Mouse (Mus musculus): ENCODE measurements around the gene Chic2. TPM values are rescaled to one million over a fixed set of nuclear protein-coding genes. Genes with fewer than 3 reads are reported as not detected.

Gene Chic2
- polyA plus RNA-seq, 1 experiment, result 4.2 TPM

DNA sequence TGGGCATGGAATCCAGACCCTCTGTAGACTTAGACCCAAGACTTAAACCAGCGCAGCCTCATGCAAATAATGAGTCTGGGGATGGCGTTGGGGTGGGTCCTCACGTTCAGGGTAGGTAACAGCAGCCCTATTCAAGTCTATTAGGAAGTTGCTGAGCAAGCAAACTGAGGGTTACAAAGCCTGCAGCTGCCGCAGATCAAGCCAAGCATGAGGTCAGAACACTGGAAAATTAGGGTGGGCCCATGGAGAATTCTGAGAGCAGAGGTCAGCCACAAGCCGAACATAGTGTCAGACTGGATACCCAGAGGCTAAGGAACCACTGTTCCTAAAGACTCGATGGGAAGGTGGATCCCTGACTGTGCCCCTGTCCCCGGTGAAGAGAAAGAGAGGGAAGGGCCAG, 73.2 kb downstream of the Chic2 start:
- Histone ChIP-seq H3K27me3 (ENCODE audit: control insufficient read depth, insufficient read depth, low read length) (no peaks in the 10 kb centered on the region), H3K4me1 (ENCODE audit: control insufficient read depth, insufficient read depth, insufficient read length) (no peaks in the 10 kb centered on the region), H3K36me3 (ENCODE audit: control insufficient read depth, insufficient read depth, low read length) (no peaks in the 10 kb centered on the region), H3K27ac (ENCODE audit: insufficient read depth, low read length) (no peak overlapping the region), H3K4me3 (ENCODE audit: extremely low read depth, insufficient read depth, insufficient read length) (no peak overlapping the region)
- no peak for TF ChIP-seq CTCF (IDR thresholded peaks at IDR 0.05; ENCODE audit: extremely low read depth, insufficient read depth, insufficient read length, insufficient replicate concordance)
- WGBS, result 83% methylated on average over 7 of the region's 7 CpGs
- no peak for DNase-seq (ENCODE audit: low read depth in 1 of 2, low spot score in 2 of 2)

DNA sequence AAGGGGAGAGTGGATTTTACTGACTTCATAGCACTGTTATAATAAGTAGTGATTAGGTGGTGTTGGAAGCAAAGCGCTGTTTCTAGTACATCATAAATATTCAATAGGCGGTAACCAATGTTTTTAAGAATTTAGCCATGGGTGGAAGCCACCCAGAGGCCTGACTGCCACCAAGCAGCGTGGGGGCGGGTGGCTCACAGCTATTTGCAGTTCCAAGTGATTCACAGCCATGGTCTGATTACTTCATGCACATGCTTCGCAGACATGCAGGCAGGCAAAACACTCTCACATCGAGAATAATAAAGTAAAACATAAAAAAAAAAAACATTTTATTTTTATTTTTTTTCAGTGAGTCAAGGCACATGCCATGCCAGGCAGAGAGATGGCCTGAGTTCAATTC, 75.2 kb downstream of the Chic2 start:
- no peaks in the 10 kb centered on the region for H3K36me3 ChIP-seq (ENCODE audit: control insufficient read depth, insufficient read depth, low read length)
- 92% methylated on average over 6 of the region's 6 CpGs for WGBS

DNA sequence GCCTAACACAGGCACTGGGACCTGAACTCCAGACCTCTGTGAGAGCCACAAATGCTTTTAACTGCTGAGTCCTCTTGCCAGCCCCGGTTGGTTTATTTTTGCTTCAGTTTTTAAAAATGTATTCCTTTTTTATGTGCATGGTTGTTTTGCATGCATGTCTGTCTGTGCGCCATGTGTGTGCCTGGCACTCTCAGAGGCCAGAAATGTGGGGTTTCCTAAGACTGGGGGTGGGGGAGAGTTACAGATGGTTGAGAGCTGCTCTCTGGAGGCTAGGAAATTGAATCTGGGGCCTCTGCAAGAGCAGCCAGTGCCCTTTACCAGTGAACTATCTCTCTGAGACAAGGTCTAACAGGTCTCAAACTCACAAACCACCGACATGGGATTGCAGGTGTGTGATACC, 76.7 kb downstream of the Chic2 start:
- Histone ChIP-seq H3K27me3 (ENCODE audit: control insufficient read depth, insufficient read depth, low read length) (no peaks in the 10 kb centered on the region), H3K27ac (ENCODE audit: insufficient read depth, low read length) (no peak overlapping the region), H3K36me3 (ENCODE audit: control insufficient read depth, insufficient read depth, low read length) (no peaks in the 10 kb centered on the region), H3K4me3 (ENCODE audit: extremely low read depth, insufficient read depth, insufficient read length) (no peak overlapping the region), H3K4me1 (ENCODE audit: control insufficient read depth, insufficient read depth, insufficient read length) (no peaks in the 10 kb centered on the region)
- WGBS, result 87% methylated on average over 3 of the region's 3 CpGs
- no peak for TF ChIP-seq CTCF (IDR thresholded peaks at IDR 0.05; ENCODE audit: extremely low read depth, insufficient read depth, insufficient read length, insufficient replicate concordance)
- DNase-seq (ENCODE audit: low read depth in 1 of 2, low spot score in 2 of 2), result no peak

More for the DNA sequence above, 75.2 kb downstream of the Chic2 start:
- Histone ChIP-seq H3K27ac (ENCODE audit: insufficient read depth, low read length) (no peak overlapping the region), H3K4me3 (ENCODE audit: extremely low read depth, insufficient read depth, insufficient read length) (no peak overlapping the region), H3K27me3 (ENCODE audit: control insufficient read depth, insufficient read depth, low read length) (no peaks in the 10 kb centered on the region), H3K4me1 (ENCODE audit: control insufficient read depth, insufficient read depth, insufficient read length) (no peaks in the 10 kb centered on the region)
- DNase-seq (ENCODE audit: low read depth in 1 of 2, low spot score in 2 of 2), result no peak
- no peak for TF ChIP-seq CTCF (IDR thresholded peaks at IDR 0.05; ENCODE audit: extremely low read depth, insufficient read depth, insufficient read length, insufficient replicate concordance)
- no peak for TF ChIP-seq POLR2A (IDR thresholded peaks at IDR 0.05; ENCODE audit: low read depth, low read length)

DNA sequence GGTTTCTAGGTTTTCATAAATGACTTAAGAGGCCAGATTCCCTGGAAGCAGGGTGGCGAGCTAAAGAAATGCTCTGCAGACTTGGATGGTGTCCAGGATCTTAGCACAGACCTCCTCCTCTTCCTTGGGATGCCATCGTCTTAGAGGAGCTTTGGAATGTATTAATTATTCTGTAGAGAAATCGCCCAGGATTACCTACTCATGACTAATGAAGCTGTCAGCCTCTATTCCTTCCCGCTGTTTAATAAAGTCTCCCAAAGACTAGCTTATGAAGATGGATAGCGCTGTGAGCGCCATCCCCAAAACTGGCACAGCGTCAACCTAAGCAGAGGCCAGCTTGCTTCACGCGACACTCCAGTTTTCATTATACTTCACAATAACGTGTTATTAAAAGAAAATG, 77.7 kb downstream of the Chic2 start:
- no peak overlapping the region for H3K4me3 ChIP-seq (ENCODE audit: extremely low read depth, insufficient read depth, insufficient read length)
- H3K27ac ChIP-seq (ENCODE audit: insufficient read depth, low read length), result no peak overlapping the region
- no peaks in the 10 kb centered on the region for H3K27me3 ChIP-seq (ENCODE audit: control insufficient read depth, insufficient read depth, low read length)
- TF ChIP-seq CTCF (IDR thresholded peaks at IDR 0.05; ENCODE audit: extremely low read depth, insufficient read depth, insufficient read length, insufficient replicate concordance), result no peak
- TF ChIP-seq POLR2A (IDR thresholded peaks at IDR 0.05; ENCODE audit: low read depth, low read length), result no peak
- H3K4me1 ChIP-seq (ENCODE audit: control insufficient read depth, insufficient read depth, insufficient read length), result no peaks in the 10 kb centered on the region
- H3K36me3 ChIP-seq (ENCODE audit: control insufficient read depth, insufficient read depth, low read length), result no peaks in the 10 kb centered on the region
- no peak for DNase-seq (ENCODE audit: low read depth in 1 of 2, low spot score in 2 of 2)
- 84% methylated on average over 10 of the region's 10 CpGs for WGBS

DNA sequence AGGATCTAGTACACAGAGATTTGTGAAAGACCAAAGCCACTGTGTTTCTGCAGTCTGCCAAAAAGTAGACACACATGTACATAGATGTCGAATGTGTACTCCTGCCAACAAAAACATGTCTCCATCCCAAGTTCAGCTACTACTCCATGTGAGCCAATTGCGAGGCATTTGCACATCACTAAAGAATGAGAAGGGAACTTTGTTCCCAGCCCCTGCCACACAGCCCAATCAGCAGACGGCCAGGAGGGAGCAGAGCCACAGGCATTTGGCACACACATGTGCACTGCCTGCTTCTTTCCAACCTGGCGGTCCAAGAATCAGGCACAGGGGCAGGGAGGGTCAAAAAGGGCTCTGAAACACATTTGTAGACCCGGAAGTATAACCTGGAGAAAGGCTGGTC, 81.8 kb downstream of the Chic2 start:
- no peak overlapping the region for H3K4me3 ChIP-seq (ENCODE audit: extremely low read depth, insufficient read depth, insufficient read length)
- no peaks in the 10 kb centered on the region for H3K27me3 ChIP-seq (ENCODE audit: control insufficient read depth, insufficient read depth, low read length)
- no peaks in the 10 kb centered on the region for H3K4me1 ChIP-seq (ENCODE audit: control insufficient read depth, insufficient read depth, insufficient read length)
- no peaks in the 10 kb centered on the region for H3K36me3 ChIP-seq (ENCODE audit: control insufficient read depth, insufficient read depth, low read length)
- 85% methylated on average over 5 of the region's 5 CpGs for WGBS
- no peak for DNase-seq (ENCODE audit: low read depth in 1 of 2, low spot score in 2 of 2)
- H3K27ac ChIP-seq (ENCODE audit: insufficient read depth, low read length), result no peak overlapping the region
- TF ChIP-seq POLR2A (IDR thresholded peaks at IDR 0.05; ENCODE audit: low read depth, low read length), result no peak
- TF ChIP-seq CTCF (IDR thresholded peaks at IDR 0.05; ENCODE audit: extremely low read depth, insufficient read depth, insufficient read length, insufficient replicate concordance), result no peak

DNA sequence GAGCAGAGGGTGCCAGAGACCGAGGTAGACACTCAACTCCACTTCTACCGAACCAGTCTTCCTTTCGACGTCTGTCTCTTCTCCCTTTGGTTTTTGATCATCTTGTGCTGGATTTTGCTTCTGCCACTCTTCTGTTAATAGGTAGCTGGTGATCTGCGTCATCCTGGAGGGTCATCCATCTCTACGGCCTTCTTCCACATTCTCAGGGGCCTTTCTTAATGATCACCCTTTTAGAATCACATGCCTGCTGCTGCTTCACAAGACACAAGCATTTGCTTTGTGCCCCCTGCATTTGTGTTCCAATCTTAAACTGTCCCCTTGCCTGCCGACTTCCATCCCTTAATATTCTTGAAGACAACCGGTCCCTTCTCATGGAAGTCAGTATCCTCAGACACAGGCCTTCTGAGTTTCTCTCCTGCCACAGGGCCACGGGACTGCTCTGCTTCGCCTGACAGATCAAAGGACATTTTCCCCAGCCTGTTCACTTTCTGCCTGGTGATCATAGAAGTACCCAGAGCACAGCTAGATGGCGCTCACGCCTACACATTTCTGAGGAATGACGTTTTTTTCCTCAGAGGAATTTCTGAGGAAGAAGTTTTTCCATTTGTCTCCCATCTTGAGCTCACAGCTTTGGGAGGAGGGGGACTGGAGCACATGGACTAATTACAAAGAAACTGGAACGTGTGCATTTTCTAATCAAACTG, 83.6 kb downstream of the Chic2 start:
- DNase-seq (ENCODE audit: low read depth in 1 of 2, low spot score in 2 of 2), result peak in 1 of 2 experiments; percentile 11
- H3K27ac ChIP-seq (ENCODE audit: insufficient read depth, low read length), result no peak overlapping the region
- WGBS, result 38% methylated on average over 14 of the region's 14 CpGs

DNA sequence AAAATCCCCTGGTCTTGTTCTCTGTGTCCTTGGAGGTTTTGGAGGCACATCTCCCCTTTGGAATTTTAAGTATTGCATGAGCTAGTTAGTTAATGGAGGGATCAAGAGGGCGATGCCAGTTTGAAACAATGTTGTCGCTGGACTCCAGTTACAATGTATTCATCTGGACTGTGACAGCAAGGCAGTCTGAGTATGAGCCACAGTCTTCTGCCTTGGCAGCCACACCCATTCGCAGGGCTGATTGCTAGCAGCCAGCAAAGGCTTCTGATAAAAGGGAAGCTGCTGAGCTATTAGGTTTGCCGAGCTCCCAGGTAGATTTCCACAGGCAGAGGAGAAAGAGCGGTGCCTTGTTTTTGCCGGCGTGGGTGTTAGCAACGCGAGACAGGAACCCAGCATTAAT, 84.3 kb downstream of the Chic2 start:
- H3K27ac ChIP-seq (ENCODE audit: insufficient read depth, low read length), result no peak overlapping the region
- no peaks in the 10 kb centered on the region for H3K4me1 ChIP-seq (ENCODE audit: control insufficient read depth, insufficient read depth, insufficient read length)
- WGBS, result 62% methylated on average over 9 of the region's 9 CpGs
- no peak overlapping the region for H3K4me3 ChIP-seq (ENCODE audit: extremely low read depth, insufficient read depth, insufficient read length)
- H3K36me3 ChIP-seq (ENCODE audit: control insufficient read depth, insufficient read depth, low read length), result no peaks in the 10 kb centered on the region
- TF ChIP-seq CTCF (IDR thresholded peaks at IDR 0.05; ENCODE audit: extremely low read depth, insufficient read depth, insufficient read length, insufficient replicate concordance) (no peak), POLR2A (IDR thresholded peaks at IDR 0.05; ENCODE audit: low read depth, low read length) (no peak)
- H3K27me3 ChIP-seq (ENCODE audit: control insufficient read depth, insufficient read depth, low read length), result no peaks in the 10 kb centered on the region
- DNase-seq (ENCODE audit: low read depth in 1 of 2, low spot score in 2 of 2), result no peak

More for the DNA sequence above, 83.6 kb downstream of the Chic2 start:
- Histone ChIP-seq H3K4me3 (ENCODE audit: extremely low read depth, insufficient read depth, insufficient read length) (no peak overlapping the region), H3K4me1 (ENCODE audit: control insufficient read depth, insufficient read depth, insufficient read length) (no peaks in the 10 kb centered on the region), H3K36me3 (ENCODE audit: control insufficient read depth, insufficient read depth, low read length) (no peaks in the 10 kb centered on the region), H3K27me3 (ENCODE audit: control insufficient read depth, insufficient read depth, low read length) (no peaks in the 10 kb centered on the region)
- no peak for TF ChIP-seq POLR2A (IDR thresholded peaks at IDR 0.05; ENCODE audit: low read depth, low read length)
- peak; percentile 46; the same call in 1 of the 2 replicates for TF ChIP-seq CTCF (IDR thresholded peaks at IDR 0.05; ENCODE audit: extremely low read depth, insufficient read depth, insufficient read length, insufficient replicate concordance)

All from spleen, adult 2 months (tissue).